Mouse (Mus musculus) kidney, postnatal 36 days (tissue): ENCODE data around the gene Hibadh.

Experiments used
- DNase-seq, 2 experiments: peaks; one replicate each; pipeline ENCODE4 v3.0.0; 2021 to 2022; ENCODE audit warnings: mixed read lengths in 2 of 2

The Hibadh gene

DNA sequence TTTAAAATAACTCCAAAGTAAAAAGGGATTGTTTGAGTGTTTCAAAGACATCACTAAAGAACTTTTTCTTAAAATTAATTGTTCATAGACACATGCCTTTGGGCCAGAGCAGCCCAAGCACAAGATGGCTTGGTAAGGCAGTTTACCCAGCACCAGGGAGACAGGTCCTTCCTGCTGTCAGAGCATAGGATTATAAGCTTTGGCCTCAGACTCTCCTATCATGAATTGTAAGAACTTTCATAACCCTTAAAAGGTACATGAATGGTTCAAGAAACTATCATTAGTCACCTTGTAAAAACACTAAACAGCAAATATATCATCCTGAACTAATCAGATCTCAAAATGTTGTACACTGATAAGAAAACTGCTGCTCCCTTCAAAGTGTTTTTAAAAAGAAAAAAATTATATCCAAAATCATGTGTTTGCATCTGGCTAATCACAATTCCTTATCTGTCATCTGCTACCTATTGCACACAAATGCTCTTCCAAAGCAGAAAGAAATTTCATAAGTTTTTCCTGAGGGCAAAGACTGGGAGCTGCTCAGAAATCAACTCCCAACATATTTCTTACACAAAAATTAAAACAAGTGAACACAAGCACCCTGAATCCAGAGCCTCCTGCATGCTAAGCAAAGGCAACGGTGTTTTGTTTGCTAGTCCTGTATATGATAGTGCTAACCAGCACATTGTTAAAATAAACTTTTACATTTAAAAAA is 1.6 kb downstream of the Hibadh start:
- DNase-seq = no peak

DNA sequence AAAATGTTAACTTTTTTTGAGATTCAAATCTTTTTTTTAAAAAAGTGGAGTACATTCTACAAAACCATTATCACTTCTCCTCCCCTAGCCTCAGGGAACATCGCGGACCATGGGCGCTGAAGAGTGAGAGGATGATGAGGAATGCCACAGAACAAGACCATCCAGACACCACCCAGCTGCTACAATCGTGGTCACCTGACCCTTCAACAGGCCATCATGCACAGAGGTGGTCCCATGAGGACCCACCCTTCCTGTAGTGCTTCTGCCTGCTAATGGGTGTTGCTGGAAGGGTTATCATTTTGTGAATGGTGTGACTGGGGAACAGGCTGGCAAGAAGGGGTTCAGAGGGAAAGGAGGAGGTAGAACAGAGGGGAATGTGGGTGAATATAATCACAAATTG is 2.9 kb downstream of the Hibadh start:
- no peak for DNase-seq

DNA sequence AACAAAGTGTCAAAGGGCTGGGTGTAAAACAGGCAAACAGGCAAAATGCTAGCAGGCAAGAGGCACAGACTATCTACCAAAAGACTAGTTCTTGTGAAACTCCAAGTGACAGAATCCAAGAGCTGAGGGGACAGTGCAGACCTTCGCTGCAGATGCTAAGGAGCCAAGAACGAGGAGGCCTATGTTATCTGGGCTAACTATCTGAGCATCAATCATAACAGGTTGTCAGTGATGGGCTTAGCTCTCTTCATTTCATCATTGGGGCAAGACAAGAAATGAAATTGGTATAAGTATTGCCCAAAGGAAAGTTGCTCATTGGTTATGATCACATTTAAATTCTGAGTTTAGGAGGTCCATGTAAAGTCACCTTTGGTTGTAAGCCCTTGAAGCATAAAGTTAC is 4.8 kb downstream of the Hibadh start:
- DNase-seq = no peak

DNA sequence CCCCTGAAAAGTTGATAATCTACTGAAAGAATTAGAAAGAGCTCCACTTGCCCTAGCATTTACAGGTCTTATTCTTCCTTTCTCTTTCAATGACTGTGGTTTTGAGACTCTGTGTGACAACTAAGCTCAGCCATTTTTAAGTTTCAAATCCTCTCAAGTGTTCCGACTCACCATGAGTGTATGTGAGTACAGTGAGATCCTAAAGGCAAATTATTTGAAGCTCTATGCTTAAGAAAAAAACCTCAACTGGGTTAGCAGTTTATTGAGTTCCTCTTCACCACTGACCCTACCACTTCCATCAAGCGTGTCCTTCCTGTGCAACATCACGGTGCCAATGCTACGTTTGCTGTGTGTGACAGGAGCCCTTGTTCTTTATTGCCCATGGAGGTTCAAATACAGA is 9.6 kb downstream of the Hibadh start:
- no peak for DNase-seq

DNA sequence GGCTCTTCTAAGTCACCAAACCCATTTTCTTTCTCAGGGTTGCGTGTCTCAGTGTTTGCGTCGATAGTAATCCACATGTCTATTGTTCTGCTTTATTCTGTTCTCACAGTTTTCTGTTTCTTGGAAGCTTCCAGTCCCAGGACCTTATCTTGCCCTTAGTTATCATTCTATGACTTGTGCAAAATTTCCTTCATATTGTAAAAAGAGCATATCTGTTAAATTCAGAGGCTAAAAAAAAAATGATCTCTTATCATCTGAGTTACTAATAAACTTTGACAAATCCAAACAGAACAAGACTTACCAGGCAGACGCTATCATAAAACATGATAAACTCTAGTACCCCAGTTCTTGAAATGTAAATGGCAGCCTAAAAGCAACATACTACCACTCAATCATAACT is 11.0 kb downstream of the Hibadh start:
- no peak for DNase-seq

DNA sequence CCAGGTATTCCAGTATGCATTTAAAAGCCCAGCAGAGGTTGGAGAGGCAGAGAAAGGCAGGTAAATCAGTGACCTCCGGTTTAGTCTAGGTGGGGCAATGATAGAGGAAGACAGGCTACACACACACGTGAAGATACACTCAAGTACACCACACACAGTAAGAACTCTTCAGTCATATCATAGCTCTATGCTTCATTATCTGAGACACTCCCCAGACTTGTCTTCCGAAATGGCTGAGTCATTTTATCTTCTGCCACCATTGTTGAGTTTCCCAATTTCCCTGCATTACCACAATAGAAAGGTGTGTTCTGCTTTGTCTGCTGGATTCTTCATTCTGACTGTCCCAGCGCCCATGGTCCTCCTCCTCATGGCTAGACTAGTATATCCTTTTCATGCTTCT is 13.5 kb downstream of the Hibadh start:
- DNase-seq = no peak

DNA sequence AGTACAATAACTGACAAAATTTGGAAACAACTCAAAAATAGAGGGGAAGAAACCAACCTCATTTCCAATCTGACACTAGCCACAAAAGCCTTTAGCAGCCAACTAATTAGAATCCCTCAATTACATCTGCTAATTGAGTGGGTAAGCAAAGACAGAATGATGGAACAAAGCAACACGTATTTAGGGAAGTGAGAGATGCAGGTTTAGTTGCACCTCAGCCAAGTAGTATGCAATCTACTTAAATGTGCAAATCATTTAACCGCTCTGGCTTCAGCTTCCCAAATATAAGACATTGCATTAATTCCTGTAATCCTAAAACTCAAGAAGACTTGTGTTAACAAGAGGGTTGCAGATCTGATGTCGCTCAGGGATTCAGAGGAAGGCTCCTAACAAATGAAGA is 16.4 kb downstream of the Hibadh start:
- DNase-seq = no peak

DNA sequence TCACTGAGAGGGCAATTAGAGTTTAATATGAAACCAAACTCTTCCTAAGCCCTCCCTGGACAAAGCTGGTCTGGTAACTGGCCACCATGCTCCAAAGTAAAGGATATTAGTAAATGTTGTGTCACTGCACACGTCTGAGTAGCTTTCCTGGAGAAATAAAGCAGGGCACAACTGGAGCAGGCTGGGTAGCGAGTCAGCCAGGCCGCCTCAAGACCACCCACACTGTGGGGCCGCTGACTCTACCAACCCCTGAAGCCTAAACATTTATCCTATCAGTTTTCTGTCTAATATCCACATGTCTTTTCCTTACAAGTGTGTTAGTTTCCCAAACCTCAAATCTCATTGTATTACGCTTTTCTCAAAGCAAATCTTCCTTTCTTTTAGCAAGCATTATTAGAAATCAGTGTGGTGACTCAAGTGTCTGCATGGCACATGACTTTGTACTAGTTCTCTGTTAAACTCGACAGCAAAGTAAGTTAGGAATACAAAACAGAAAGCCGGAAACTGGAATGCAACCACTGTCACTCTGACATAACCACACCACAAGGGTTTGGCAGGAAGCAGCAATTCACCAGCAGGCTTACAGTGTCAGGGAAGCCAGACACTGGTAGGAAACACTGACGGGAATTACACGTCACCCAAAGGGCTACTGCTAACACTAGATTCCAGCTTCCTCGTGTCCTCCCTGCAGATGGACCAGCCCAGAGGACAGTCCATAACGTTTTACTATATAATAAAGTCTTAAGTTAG is 18.3 kb downstream of the Hibadh start:
- DNase-seq = peak; percentile 30 to 42

DNA sequence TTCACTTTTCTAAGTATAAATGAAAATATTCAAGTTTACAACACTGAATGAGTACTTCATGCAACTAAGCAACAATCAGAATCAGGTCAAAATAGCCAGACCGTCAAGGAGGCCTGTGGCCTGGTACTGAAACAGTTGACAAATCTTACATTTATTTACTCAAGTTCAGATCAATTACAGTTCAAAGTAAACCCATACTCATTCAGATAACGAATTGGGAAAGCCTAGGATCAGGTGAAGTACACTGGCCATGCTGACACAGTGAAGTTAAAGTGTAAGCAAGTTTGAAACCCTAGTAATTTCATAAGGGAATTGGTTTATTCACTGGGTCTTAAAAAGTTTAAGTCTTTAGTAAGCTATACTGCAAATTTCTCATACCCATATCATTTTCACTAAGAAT is 20.1 kb downstream of the Hibadh start:
- DNase-seq = no peak

DNA sequence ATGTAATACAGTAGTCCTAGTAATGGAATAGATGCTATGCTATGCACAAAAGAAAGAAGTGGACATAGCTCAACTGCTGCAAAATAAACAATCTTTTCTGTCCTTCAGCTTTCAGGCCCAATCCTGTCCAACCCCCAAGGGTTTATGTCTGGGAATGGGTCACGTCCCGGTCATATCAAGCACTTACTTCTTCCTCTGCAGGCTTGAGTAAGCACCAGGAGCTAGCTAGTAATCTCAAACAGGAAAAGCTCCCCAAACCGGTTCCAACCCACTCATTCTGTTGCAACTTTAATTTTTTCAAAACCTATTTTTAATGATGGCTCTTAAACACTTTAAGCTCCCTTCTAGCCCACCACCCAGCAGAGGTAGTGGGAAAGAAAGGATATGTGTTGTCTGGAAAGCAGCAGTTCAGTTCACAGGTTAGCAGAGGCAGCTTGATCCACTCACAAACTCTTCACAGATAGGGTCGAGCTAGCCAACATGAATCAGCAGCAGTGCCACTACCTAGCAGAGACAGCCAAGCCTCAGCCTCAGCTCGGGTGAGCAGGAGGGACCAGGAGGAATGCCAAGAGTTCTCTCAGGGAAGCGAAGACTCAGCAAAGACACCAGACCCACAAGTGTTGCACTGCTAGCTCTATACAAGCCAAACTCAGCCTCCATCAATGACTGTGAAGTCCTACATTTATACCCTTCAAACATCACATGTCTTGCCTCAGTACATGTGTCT is 30.4 kb downstream of the Hibadh start:
- peak; percentile 52 to 53 for DNase-seq

DNA sequence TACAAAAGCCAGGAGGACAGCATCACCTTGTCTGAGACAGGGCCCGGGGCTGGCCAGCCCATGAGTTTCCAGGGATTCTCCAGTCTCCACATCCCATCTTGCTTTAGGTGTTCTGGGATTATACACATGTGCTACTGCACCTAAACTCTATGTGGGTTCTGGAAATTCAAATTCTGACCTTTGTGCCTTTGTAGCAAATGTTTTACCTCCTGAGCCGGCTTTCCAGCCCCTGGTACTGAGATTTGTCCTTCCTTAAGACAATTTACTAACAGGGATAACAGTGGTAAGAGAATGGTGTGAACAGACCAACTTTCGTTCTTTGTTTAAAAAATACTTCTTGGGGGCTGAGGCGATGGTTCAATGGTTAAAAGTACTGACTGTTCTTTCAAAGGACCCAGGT is 32.1 kb downstream of the Hibadh start:
- DNase-seq = peak; percentile 44 to 72

DNA sequence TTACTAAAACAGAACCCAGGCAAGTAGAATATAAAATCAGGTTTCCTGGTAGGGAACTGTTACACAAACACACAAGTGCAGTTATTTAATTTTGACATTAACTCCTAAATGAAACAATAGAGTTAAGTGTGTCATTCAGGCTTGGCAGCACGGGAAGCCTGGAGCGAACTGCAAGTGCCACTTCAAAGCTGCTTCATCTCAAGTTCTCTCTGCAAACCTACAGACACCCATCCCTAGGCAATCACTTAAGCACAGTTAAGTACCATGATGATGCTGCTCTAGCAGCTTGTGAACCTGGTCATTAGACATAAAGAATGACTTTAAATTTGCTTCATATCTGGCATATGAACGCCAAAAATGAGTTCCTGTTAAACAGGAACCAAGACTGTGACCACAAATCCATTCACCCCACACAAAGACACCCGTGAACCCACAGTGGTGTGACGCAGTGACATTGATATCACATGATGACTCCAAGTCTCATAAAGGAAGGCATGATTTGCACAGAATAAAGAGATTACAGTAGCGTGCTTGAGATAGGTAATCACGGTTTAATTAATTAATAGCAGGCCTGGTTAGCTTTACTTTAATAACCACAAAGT is 33.3 kb downstream of the Hibadh start:
- DNase-seq = no peak

DNA sequence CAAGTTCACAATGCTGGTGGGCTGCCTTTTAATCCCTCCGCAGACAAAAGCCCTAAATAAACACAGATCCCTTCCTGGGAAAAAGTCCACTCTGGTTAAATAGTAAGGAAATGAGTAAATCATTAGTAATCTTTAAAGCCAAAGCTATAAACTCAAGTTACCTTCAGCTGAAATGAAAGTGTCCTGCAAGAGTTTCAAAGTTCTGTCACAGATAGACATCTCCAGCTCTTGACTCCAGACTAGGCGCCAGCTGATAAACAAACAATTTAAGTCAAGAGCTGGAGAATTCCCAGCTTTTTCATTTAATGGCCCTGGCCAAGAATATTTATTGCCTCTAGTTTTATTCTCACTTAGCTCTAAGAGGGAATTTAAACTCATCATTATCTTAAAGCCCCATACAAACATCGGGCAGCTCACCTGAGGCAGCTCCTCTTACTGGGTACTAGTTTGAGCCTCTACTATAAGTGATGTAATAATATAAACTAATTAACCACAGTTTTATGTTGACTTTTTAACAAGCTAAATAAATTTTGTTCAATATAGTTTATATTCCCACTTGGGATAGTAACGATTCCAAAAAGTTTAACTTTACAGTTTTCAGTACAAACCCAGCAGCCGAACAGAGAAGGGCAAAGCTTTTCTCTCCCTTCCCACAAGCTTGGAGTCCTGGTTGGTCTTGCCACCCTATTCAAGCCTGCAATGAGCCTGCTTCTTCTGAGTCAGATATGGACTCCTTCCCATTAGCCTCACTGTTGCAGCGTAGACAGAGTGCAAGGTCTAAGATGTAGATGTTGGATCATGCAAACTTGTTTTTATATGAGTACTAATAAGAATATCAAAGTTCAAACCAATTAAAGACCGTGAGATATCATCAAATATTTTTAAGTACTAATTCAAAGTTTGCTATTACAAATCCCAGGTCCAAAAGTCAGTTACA is 38.2 kb downstream of the Hibadh start:
- DNase-seq = peak in 1 of 2 experiments; percentile 53

DNA sequence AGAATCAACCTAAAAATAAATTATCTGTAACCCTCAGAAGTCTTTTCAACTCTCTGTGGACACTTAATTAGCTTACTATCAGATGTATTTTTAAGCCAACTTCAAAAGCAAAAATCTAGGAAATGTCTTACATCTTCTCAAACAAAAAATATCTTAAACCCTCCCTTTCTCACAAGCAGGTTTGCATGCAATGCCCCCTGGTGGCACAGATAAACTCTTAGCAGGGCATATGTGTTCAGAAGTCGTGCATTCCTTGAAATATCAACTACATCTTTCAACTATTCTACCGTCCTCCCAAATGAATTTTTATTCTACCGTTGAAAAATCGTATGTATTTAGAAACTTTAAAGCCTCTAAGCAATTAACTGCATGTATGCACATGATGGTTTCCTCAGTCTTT is 39.1 kb downstream of the Hibadh start:
- DNase-seq = peak; percentile 59 to 79

DNA sequence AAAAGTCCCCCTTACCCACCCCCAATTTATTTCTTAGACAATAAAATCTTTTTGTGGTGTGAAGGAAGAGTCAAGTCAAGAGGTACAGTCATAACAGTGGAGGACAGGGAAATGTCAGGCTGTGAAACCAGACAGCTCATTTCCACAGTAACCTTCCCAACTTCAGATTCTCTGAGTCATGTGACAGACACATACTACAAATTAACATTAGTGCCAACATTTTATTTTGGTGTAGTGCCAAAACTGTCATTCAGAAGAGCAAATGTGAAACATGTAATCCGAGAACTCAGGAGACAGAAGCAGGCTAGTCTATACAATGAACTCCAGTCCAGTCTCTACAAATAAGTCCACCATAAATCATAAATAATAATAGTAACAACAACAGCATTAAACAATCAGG is 45.4 kb downstream of the Hibadh start:
- no peak for DNase-seq

DNA sequence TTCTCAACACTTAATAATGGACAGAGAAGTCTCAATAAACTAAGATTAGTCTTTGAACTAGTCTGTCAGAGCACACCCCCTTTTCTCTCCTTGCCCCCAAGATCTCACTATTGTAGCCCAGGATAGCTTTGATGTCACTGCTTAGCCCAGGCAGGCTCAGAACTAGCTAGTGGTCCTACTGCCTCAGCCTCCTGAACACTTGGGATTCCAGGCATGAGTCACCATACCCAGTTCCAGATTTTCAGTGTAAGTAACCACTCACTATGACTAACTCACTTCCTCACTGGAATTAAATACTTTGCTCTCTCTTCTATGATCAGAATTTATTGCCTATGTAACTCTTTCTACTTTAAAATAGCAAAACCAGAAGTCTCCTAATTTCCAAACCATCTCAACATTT is 53.6 kb downstream of the Hibadh start:
- DNase-seq = no peak

DNA sequence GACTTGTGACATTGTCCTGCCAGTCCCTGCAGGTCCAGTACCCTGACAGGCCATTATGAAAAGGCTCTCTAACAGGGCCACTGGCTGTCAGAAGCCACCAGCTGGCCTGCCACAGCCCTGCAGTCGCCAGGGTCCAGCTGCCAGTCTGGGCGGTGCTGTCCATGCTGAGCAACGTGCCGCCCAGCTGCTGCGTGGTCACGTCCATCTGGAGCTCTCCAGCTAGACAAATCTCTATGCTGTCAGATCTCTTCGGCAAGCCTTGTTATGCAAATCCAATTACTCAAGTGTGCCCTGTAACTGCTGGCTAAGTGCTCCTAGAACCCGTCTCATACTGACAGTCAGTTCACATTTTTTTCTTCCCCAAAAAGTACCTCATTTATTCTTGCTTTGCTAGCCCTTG is 55.8 kb downstream of the Hibadh start:
- peak; percentile 9 to 37 for DNase-seq

DNA sequence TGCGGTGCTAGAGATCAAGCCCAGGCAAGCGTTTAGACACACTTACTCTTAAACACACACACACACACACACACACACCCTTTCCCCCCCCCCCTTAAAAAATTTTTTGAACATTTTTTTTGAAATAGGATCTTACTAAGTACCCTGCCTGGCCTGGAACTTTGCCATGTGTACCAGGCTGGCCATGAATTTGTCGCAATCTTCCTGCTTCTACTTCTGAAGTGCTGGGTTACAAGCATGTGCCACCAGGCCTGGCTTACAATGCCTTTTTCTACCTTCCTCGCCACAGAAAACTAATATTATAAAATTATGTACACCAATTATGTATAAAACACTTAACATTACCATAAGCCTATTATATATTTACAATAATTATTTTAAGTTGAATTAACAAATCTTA is 59.1 kb downstream of the Hibadh start:
- no peak for DNase-seq

DNA sequence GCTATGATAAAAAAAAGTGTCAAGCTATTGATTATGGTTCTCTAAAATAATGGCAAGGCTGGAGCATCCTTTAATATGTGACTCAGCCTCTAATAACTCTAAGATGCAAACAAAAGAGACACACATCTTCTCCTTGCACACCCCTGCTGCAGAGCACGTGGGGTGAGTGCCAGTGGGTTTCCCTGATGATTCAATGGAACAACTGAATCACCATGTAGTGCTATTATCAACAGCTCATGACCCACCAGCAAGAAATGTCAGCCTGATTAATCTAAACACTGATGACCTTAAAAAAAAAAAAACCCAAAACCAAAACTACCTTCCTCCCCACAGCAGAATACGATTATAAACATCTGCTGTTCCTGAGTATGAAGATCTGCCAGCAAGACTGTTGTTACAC is 61.9 kb downstream of the Hibadh start:
- no peak for DNase-seq

DNA sequence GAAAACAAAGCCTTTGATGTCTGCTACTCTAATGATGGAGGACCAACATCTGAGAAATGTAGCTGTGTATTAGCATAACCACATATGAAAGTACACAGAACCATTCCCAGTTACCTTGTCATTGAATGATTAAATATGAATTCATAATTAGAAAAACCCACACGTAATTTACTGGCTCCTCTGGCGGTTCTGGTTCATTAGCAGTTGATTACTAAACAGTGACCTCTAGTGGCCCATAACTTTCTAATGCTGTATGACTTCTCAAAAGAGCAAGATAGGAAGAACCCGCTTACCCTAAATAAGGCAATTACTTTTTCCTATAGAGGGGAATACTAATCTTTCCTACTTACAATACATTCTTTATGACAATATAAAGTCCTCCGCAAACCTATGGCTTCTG is 62.9 kb downstream of the Hibadh start:
- peak in 1 of 2 experiments; percentile 54 for DNase-seq

DNA sequence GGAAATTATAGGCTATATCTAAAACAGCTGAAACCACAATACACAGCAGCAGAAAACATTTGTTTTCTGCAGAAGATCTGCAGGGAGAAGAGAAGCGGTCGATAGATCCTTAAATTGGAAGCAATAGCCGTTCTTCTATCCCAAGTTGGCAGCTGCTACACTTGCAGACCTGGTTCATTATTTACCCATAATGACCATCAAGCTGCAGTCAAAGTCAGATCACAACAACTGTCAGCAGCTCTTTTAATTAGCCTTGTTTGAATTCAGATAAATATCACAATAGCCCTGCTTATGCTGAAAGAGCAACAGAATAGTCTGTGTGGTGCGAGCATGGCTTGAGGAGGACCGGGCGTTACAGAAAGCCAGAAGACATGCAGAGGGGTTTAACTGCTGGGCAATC is 71.5 kb downstream of the Hibadh start:
- DNase-seq = no peak
